Mouse (Mus musculus): ENCODE data around the gene Bahcc1. TPM values are rescaled to one million over a fixed set of nuclear protein-coding genes. Genes with fewer than 3 reads are reported as not detected.

The Bahcc1 gene
- total RNA-seq, 1 experiment from 2014 or later = 13.2 TPM

GRCm38 (mm10) chr11:120257911-120258310 is 25.2 kb downstream of the Bahcc1 start:
- ATAC-seq (replicated peaks; ENCODE audit: low read depth, poor library complexity, severe bottlenecking) = no peak

- ATAC-seq (replicated peaks; ENCODE audit: low read depth, poor library complexity, severe bottlenecking) = no peak
Observed at GRCm38 (mm10) chr11:120258896-120259689, 26.3 kb downstream of the Bahcc1 start.

DNA sequence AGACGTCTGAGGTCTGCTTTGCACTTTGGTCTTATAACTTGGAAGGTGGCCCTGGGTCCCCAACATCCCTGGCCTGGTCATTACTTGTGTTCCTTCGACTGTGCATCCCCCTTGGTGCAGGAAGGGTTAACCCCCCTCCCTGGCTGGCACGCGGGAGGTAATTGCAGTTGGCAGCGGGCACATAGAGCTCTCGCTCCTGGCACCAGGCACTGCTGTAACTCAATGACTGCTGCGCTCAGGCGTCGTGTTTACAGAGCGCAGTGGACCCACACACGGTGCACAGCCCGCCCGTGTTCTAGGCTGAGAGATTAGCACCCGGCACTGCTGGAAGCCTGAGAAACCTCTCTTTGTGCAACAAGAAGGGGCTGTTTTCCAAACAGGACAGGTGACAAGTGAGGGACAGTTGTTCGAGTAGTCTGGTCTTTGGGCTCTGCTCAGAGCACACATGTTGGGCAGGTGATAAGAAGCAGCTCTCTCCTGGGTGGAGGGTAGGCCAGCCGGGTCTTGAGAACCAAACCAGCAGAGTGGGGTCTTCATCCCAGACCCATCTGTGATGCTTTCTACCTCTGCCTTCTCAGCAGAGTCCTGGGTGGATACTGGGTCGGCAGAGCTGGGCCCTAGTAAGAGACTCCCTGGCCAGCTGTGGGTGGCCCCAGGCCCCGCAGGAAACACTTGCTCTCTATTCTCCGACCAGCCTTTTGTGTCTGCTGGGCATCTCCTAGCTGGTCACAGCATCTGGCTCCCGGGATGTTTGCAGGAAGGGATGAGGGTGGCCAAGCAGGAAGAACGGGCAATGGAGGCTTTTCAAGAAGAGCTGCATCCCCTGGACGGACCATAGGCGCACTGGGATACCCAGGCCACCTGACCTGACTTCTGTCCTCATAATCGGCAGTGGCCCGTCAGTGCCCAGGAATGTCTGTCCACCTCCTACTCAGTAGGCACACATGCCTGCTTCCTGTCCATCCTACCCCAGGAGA is 27.3 kb downstream of the Bahcc1 start:
- no peak for ATAC-seq (replicated peaks; ENCODE audit: low read depth, poor library complexity, severe bottlenecking)

DNA sequence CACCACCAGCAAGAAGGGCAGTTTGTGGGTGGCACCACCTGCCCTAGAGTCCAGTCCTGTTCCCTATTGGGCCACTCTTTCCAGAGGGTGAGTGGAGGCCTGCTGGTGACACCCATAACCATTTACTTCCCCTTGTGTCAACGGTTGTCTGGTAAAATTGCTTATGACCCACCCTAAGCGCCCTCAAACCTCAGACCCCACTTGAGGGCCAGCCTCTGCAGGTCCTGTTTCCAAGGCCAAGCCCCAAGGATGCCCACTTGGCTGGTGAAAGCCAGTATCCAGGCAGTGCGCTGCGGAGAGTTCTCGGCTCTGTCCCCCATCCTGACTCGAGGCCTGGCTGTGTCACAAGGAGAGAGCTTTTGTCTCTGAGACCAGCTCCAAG is 28.0 kb downstream of the Bahcc1 start:
- ATAC-seq (replicated peaks; ENCODE audit: low read depth, poor library complexity, severe bottlenecking) = no peak

DNA sequence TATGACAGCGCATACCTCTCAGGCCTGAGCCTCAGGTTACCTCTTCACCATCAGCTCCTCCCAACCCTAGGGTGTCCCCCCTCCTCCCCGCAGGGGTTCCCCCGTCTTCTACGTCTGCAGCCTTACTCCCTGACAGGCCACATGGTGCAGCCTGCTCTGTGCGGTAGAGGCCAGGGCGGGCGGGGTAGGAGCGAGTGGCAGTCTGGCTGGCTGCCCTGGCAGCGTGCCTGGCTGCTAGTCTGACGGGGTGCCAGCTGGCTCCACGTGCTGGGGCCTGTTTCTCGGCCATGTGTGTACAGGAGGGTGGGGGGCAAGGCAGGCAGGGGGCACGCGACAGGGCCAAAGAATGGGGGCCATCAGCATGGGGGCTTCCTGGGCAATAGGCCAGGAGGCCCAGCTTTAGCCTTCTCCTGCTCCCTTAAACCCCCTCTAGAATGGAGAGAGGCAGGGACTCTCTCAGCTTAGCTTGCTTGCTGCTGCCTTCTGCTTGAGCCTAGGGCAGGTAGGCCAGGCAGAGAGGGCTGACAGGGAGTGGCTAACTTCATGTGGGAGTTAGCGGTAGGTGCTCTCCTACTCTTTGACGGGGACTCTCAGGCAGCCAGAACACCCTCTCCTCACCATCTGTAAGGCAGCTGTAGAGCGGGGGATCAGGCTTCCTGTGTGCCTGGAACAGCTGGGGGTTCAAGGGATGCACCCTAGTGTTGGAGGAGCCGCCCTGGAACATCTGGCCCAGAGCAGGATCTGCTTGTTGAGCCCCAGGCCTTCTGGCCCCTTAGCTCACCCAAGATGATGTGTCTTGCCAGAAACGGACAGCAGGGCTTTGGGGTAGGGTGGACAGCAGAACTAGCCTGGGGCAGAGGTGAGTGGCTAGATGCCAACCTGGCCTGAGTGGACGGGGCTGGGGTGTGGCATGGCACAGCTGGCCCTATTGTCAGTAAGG is 28.9 kb downstream of the Bahcc1 start:
- peak; percentile 61 for ATAC-seq (replicated peaks; ENCODE audit: low read depth, poor library complexity, severe bottlenecking)

GRCm38 (mm10) chr11:120262356-120262901 is 29.7 kb downstream of the Bahcc1 start:
- ATAC-seq (replicated peaks; ENCODE audit: low read depth, poor library complexity, severe bottlenecking) = peak; percentile 70

DNA sequence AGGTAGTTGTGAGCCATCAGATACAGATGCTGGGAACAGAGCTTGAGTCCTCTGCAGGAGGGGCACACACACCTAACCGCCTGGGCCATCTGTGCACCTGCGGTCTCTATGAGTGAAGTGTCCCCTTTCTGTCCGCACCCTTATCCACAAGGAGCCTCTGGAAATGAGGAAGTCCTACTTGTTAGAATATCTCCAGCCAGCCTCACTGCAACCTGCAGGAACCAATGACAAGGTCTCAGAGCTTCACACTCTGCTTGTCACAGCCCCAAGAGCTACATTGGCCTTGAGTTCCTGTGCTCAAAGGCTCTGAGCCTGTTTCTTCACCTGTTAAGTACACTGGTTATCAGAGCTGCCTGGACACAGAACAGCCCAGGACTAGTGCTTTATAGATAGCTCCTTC is 30.4 kb downstream of the Bahcc1 start:
- ATAC-seq (replicated peaks; ENCODE audit: low read depth, poor library complexity, severe bottlenecking) = no peak

GRCm38 (mm10) chr11:120264008-120264407 is 31.3 kb downstream of the Bahcc1 start:
- no peak for ATAC-seq (replicated peaks; ENCODE audit: low read depth, poor library complexity, severe bottlenecking)

- no peak for ATAC-seq (replicated peaks; ENCODE audit: low read depth, poor library complexity, severe bottlenecking)
Observed at GRCm38 (mm10) chr11:120265458-120265857, 32.7 kb downstream of the Bahcc1 start.

- ATAC-seq (replicated peaks; ENCODE audit: low read depth, poor library complexity, severe bottlenecking) = no peak
Observed at GRCm38 (mm10) chr11:120266259-120266758, 33.6 kb downstream of the Bahcc1 start.

DNA sequence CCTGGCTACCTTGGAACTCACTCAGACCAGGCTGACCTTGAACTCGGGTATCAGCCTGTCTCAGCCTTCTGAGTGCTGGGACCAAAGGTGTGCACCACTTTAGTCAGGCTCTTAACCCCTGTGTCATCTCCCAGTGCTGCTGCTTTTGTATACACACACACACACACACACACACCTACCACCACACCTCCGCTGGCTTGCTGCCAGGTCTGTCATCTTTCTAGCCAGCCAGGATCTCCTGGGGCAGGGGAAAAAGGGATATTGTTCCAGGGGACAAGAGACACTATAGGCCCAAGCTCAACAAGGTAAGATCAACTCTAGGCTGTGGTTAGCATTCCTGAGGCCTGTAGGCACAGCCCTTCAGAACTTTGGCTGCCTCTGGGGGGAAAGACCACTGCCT is 34.5 kb downstream of the Bahcc1 start:
- no peak for ATAC-seq (replicated peaks; ENCODE audit: low read depth, poor library complexity, severe bottlenecking)

- ATAC-seq (replicated peaks; ENCODE audit: low read depth, poor library complexity, severe bottlenecking) = peak; percentile 26
Observed at GRCm38 (mm10) chr11:120267676-120268075, 34.9 kb downstream of the Bahcc1 start.

DNA sequence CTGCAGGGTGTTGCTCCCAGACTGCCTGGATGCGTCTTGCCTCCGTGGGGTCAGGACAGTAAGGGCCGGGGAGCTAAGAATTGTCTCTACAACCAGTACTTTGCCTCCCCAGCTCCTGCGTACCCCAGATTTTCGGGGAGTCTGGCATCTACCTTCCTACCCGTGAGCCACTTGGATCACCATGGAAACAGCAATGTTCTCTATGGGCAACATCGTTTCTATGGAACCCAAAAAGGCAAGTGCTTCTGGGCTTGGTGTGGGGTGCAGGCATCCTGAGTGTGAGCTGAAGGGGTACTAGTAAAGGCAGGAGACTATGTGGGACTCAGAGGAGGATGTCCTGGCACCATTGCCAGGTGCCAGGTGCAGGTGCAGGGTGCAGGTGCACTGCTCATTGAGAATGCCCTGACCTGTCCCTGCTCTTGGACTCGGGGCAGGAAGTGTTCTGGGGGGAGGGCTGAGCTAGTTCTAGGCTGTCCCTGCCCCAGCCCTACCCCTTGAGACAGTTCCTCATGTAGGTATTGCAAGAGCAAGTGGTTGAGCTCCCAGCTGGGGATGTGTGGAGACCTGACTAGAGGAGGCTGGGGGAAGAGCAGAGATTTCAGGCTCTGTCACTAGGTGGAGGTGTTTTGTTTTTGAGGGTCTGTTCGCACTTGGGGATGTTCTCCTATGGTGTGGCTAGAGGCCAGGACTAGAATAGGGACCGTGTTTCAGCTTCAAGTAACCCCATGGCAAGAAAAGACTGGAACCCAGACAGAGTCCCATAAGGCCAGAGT is 35.6 kb downstream of the Bahcc1 start:
- peak; percentile 29 for ATAC-seq (replicated peaks; ENCODE audit: low read depth, poor library complexity, severe bottlenecking)

DNA sequence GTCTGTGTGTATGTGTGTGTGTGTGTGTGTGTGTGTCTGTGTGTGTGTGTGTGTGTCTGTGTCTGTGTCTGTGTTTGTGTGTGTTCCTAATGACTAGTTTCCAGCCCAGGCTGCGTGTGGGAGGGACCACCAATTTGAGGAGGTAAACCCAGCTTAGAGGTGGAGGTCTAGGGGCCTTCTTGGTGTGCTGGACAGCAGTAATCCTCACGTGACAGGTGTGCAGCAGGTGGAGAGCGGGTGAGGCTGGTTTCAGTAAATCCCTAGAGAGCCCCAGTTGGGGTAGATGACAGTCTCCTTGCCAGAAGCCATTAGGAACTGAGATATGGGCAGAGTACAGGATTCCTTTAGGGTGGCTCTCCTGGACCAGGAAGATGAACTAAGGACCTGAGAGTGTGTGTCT is 36.3 kb downstream of the Bahcc1 start:
- ATAC-seq (replicated peaks; ENCODE audit: low read depth, poor library complexity, severe bottlenecking) = no peak

DNA sequence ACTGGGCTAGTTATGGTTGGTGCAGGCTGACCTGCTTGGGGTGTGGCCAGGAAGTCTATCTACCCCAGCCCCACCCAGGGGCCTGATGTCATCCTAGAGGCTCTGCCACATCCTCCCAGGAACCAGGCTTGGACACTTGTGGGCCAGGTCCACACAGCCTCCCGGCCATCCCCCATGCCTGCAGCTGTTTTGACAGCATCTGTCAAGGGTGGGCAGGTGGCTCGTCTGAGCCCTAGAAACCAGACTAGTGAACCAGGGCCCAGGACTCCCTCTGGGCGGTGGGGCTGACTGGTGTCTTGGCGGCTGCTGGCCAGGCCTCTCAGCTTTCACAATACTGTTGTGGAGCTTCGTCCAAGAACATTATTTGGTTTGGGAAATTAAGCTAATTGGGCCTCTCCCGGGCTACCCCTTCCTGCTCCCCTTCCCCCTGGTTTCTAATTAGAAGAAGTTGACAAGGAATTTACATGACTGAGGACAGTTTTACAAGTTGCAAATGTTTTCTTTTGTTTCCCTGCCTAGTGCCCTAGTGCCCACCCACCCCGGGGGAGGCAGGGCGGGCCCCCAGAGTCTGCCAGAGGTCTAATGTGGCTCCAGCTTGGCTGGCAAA is 36.9 kb downstream of the Bahcc1 start:
- ATAC-seq (replicated peaks; ENCODE audit: low read depth, poor library complexity, severe bottlenecking) = no peak

DNA sequence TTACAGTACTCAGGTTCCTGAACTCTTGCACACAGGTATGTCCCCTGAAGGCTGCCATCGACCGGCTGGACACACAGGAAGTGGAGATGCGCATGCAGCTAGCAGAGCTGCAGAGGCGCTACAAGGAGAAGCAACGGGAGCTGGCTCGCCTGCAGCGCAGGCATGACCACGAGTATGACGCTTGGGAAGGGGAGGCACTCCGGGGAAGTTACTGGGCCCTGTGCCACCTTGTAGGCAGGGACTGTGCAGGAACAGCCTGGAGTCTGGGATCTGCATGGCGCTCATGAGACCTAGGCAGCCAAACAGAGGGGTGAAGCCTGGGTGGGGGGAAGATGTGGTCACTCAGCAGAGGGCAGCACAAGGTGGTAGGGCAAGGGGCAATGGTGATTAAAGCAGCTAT is 46.6 kb downstream of the Bahcc1 start:
- ATAC-seq (replicated peaks; ENCODE audit: low read depth, poor library complexity, severe bottlenecking) = no peak

GRCm38 (mm10) chr11:120280281-120280773 is 47.6 kb downstream of the Bahcc1 start:
- ATAC-seq (replicated peaks; ENCODE audit: low read depth, poor library complexity, severe bottlenecking) = peak; percentile 37; the same call in 1 of the 2 replicates

- ATAC-seq (replicated peaks; ENCODE audit: low read depth, poor library complexity, severe bottlenecking) = no peak
Observed at GRCm38 (mm10) chr11:120280774-120281173, 48.0 kb downstream of the Bahcc1 start.

Data from common myeloid progenitor, adult 5-6 weeks (primary cell).